Mouse (Mus musculus): ENCODE measurements around the gene Ubl7. TPM values are rescaled to one million over a fixed set of nuclear protein-coding genes. Genes with fewer than 3 reads are reported as not detected.
"Not testable (repeated sequence)": the region's sequence is repeated elsewhere in the genome, so short reads cannot be mapped to it uniquely, and the experiment has no call there.

The Ubl7 gene
- total RNA-seq (2021) (10 to 100 TPM; 73.9 to 81.5 TPM), polyA plus RNA-seq (2012; rRNA removed) (273 and 305 TPM in 2 replicates)
- long read RNA-seq, transcript Ubl7-201 (11 exons, 1,364 nt): major isoform, 35 of 90 reads
- long read RNA-seq, transcript Ubl7-208 (11 exons, 1,426 nt): minor isoform, 9 of 90 reads
- long read RNA-seq, transcript Ubl7-209 (11 exons, 1,319 nt): minor isoform, 20 of 90 reads
- long read RNA-seq, partial matches to known transcripts: 15 of 90 reads
- long read RNA-seq, other reads (novel, unspliced or antisense): 11 of 90 reads

DNA sequence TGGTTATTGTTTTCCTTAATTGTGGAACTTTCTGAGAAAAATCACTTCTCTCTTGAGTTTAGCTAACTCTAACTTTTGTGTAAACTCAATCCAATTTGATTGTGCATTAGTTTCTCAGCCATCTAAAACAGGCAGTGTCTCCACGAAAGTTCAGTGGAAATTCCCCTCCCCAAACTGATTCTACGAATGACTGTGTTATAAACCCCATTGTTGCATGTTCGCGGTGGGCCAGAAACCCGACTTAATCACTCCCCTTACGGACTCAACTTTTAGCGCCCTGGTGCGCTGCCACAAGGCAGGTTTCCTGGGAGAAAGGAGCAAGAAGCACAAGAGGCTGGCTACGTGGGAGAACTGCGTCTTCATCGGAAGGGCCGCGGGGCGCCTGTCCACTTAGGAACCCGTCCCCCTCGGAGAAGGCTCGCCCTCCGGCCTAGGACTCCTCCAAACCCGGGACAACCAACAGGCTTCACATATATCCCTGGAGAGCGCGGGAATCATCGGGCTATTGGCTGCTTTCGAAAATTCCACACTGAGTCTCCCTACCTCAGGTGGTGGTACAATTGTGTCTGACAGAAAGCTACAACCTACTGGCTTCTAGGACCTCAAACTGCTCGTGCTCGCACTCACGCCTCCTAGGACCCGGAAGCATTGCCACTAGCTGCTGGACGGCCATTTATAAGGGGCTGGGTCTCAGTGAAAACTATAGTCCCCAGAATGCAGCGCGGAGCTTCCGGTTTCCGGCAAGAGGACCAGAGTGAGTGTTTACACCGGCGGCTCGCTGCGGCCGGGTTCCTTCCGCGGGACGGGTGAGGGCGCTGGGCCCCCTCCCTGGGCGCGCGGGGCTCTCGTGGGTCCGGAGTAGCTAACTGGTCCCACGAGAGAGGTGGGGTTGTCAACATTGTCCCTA, at the start of gene Ubl7:
Gene Ubl7, plus strand, starts transcription at position 726 of the 907 bp plus-strand sequence.
- peak; percentile 95 for DNase-seq

GRCm38 (mm10) chr9:57861951-57862471, 48.8 kb upstream of the Ubl7 start:
- DNase-seq: peak; percentile 81

- no peak for DNase-seq
Measured at GRCm38 (mm10) chr9:57864336-57864735, 46.4 kb upstream of the Ubl7 start.

GRCm38 (mm10) chr9:57866530-57866929, 44.2 kb upstream of the Ubl7 start:
- no peak for DNase-seq

- no peak for DNase-seq
Measured at GRCm38 (mm10) chr9:57867236-57867635, 43.5 kb upstream of the Ubl7 start.

DNA sequence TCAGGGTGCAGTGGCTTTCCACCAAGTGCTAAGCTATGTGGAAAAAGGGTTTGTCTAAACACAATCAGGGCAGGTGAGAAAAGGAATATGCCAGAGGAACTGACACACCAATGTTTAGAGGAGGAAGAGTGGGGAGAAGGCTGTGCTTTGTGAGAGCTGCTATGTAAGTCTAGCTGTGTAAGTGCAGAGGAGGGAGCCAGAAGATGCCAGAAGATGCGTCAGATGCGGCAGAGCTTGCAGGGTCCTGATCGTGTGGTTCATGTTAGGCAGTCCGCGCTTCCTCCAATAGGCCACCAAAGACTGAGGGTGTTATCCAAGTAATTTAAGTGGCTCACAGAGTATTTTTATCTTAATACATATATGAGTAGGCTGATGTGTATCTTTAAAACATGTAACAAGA, 42.9 kb upstream of the Ubl7 start:
- no peak for DNase-seq

DNA sequence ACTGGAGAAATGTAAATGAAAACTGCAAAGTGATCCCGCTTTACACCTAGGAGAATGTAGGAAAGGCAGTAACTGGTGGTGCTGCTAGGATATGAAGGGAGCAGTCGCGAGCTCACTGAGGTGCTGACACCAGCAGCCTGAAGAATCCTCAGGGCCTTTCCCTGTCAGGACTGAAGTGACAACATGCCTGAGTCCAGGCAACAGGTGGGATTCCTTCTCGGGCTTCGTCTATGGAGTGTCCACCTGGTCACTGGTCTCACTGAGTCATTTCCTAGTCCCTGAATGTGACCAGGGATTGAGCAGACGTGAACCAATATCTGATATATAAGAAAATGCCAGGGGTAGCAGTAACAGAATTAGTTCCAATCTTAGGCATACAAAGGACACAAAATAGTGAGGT, 42.0 kb upstream of the Ubl7 start:
- DNase-seq: no peak

DNA sequence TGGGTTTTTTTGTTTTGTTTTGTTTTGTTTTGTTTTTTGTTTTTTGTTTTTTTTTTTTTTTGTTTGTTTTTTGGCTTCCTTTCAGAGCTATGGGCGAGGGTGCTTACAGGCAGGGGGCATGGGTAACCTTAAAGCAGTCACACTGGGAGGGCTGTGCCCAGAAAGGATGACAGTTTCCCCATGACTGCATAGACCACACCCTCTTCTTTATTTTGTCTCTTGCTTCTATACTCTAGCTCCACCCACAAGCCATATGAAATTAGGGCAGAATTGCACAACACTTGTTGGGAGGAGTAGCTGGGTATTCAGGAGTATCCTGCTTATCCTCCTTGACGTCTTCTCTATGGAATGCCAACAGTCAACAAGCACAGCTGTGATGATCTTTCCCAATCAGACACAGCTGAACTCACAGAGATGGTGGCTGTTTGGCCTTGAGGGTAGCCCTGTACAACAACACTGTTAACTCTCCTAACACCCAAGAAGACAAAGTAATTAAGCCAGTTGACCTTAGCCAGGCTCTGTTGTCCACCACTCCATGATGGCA, 40.4 kb upstream of the Ubl7 start:
- DNase-seq: no peak

- peak; percentile 46 for DNase-seq
Measured at GRCm38 (mm10) chr9:57874134-57874533, 36.6 kb upstream of the Ubl7 start.

DNA sequence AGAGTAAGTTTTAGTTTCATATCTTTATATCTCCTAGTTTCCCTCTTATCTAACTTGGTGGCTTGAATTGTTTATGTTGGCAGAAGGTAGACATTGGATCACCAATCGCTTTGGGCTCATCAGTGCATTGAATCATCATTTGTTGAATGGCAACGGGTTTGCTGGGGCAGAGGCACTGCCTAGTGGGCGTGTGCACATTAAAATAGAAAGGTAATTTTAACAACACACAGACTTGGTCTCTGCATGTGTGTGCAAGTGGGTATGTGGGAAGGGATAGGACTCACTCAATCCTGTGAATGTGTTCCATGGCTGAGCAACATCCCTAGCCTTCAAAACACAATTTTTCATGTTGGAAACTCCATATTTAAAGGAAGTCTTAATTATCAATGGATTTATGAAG, 35.8 kb upstream of the Ubl7 start:
- DNase-seq: no peak

- no peak for DNase-seq
Measured at GRCm38 (mm10) chr9:57879213-57879612, 31.6 kb upstream of the Ubl7 start.

DNA sequence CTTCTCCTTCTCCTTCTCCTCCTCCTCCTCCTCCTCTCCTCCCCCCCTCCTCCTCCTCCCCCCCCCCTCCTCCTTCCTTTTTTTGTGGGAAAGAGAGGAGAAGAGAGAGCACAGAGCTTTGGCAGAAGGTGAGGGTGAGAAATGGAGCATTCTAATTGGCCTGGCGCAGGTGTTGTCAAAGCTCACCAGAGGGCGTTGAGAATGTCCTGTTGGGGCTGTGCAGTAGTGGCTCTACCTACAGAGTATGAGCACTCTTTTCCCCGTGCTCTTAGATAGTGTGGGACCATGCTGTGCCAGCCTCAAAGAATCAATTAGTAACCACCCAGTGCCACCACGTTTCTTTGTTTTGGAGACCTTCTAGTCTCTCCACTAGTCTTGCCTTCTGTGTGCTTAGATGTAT, 30.5 kb upstream of the Ubl7 start:
- no peak for DNase-seq

DNA sequence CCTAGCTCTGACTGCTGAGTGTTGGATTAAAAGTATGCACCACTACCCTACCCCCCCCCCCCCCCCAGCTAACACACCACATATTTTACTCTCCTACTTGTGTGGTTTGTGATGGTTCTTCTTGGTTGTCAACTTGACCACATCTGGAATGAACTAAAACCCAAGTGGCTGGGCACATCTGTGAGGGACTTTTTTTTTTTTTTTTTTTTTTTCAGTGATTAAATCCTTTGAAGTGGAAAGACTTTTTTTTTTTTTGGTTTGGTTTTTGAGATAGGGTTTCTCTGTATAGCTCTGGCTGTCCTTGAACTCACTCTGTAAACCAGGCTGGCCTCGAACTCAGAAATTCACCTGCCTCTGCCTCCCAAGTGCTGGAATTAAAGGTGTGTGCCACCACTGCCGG, 29.0 kb upstream of the Ubl7 start:
- DNase-seq: not testable (repeated sequence)

DNA sequence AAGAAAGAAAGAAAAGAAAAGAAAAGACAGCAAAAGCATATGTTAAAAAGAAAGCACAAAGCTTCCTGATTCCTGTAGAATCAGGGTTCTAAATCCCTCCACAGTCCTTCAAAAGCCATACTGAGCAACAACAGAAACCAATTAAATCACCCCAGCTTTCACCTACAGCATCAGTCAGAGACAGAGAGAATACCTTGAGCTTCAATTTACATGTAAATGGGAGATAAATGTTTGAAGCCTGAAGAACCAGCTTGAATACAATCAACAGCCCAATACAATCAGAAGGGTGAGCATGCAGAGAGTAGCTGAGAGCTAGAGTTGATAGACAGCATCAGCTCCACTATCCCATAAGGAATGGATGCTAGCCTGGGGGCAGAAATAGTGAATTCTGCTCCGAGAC, 27.4 kb upstream of the Ubl7 start:
- DNase-seq: no peak

- DNase-seq: no peak
Measured at GRCm38 (mm10) chr9:57888119-57888518, 22.7 kb upstream of the Ubl7 start.

GRCm38 (mm10) chr9:57900478-57900877, 10.3 kb upstream of the Ubl7 start:
- no peak for DNase-seq

DNA sequence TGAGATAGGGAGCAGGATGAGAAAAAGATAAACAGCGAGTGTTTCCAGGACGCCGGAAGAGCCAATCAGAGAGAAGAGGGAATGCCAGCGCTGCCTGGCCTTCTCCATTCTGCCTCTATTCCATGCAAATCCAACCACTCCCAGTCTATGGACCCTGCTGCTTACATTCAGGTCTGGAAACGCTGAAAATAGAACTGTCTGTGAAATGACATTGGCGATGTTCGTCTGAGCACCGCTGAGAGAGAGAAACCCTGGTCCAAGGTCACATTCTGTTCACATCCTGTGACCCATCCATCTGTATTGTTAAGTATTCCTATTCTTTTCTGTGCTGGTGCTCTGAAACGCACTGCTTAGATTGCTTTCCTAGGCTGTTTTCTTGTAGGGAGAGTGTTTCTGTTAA, 9.6 kb upstream of the Ubl7 start:
- no peak for DNase-seq

DNA sequence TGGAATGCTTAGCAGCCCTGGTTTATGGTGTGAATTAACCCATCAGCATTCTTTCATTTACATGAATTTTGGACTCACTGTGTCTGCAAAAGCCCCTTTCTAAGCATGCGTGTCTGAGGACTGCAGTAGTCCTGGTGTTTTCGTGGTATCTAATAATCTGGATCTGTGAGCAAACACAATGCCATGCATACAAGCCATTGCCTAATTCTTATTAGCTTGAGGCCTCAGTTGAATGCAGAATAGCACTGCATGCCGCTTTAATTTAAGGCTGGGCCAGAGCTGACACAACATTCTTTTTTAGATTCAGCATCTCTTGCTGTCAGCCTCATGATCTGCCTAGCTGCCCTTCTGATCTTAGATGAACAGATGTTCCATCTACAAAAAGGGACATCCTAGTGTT, 9.2 kb upstream of the Ubl7 start:
- DNase-seq: no peak

DNA sequence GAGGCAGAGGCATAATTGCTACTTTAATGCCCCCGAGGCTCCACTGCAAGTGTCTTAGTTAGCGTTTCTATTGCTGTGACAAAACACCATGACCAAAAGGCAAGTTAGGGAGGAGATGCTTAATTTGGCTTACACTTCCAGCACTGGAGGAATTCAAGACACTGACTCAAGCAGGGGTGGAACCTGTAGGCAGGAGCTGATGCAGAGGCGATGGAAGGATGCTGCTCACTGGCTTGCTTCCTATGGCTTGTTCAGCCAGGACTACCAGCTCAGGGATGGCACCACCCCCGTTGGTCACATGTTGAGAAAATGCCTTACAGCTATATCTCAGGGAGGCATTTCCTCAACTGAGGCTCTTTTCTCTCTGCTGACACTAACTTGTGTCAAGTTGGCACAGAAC, 8.6 kb upstream of the Ubl7 start:
- no peak for DNase-seq

- DNase-seq: no peak
Measured at GRCm38 (mm10) chr9:57903589-57904249, 7.1 kb upstream of the Ubl7 start.

DNA sequence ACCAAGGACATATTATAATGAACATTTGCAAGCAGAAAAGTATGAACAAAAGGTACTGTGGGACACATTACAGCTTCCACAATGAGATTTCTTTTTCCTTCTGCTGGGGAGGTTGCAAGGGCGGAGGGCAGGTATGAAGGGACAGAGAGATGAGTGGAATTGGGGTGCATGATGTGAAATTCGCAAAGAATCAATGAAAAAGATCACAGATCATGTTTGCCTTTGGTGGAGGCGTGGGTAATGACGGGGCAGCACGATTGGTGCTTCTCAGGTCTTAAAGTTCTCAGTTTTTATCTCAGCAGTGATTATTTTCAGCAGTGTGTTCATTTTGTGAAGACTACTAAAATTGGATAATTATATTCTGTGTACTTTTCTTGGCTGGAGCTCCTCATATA, 6.5 kb upstream of the Ubl7 start:
- DNase-seq: no peak

DNA sequence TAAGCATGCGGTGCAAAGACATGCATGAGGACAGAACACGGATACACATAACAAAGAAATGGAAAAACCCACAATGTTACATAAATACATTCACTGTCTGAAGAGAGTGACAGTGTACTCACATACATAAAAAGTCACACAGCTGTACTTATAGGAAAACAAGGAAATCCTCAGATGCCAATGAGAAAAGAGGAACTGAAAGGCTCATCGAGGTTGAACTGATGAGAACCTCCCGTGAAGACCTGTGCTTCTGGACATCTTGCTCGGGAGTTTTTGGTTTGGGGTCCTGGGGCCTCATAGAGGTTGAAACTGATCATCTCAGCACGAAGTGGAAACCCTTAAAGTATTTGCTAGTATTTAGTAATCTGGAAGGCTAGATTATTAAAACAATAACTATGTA, 3.6 kb upstream of the Ubl7 start:
- DNase-seq: no peak

DNA sequence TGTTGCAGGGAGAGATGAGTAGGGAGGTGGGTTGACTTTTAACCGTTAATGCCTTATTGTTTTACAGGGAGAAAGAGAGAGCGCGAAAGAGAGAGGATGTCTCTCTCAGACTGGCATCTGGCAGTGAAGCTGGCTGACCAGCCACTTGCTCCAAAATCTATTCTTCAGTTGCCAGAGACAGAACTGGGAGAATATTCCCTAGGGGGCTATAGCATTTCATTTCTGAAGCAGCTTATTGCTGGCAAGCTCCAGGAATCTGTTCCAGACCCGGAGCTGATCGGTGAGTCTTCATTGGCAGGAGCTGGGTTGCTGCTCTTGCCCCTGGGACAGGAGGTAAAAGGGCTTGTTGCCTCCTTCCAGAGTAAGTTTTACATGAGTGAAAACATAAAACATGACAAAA, 1.8 kb downstream of the Ubl7 start:
- DNase-seq: no peak
